Mouse (Mus musculus) cortical plate, adult 2 months (tissue): ENCODE measurements around the gene Art4. TPM values are rescaled to one million over a fixed set of nuclear protein-coding genes. Genes with fewer than 3 reads are reported as not detected.

Experiments
- H3K27ac ChIP-seq: fragments of 200-500 bp; 2 replicates; pipeline ENCODE4 v1.5.1; 2012; ENCODE audit warnings: low read length, control low read depth, inconsistent platforms; ENCODE audit not compliant: insufficient read depth
- H3K4me1 ChIP-seq: fragments of 200-500 bp; 2 replicates; pipeline ENCODE4 v1.6.1; 2011; ENCODE audit warnings: low read length; ENCODE audit not compliant: control insufficient read depth, insufficient read depth
- H3K4me3 ChIP-seq: fragments of 200-500 bp; 2 replicates; pipeline ENCODE4 v1.5.1; 2011; ENCODE audit warnings: mild to moderate bottlenecking, low read length, control low read depth; ENCODE audit not compliant: insufficient read depth
- CTCF ChIP-seq: fragments of 200-500 bp; IDR thresholded peaks from 2 replicates; pipeline ENCODE4 v1.5.1; 2011; ENCODE audit warnings: mild to moderate bottlenecking, control low read depth, low read length; ENCODE audit not compliant: insufficient read depth; ENCODE audit errors: extremely low read depth
- POLR2A ChIP-seq: fragments of 200-500 bp; IDR thresholded peaks from 2 replicates; pipeline ENCODE4 v1.6.1; 2011; ENCODE audit warnings: mild to moderate bottlenecking, low read length, control low read depth; ENCODE audit not compliant: insufficient read depth; ENCODE audit errors: extremely low read depth
- polyA plus RNA-seq: library from polyadenylated mRNA; depleted of rRNA; stranded (reverse); fragments of >200 nt; gene quantifications from 2 replicates; pipeline ENCODE4 v1.2.3, GENCODE M21; 2012

Gene Art4
- polyA plus RNA-seq, 1 experiment: 0.06 TPM

- Histone ChIP-seq H3K27ac (no peak overlapping the region), H3K4me3 (no peak overlapping the region), H3K4me1 (no peaks in the 10 kb centered on the region)
- no peak for TF ChIP-seq CTCF
- no peak for TF ChIP-seq POLR2A
Measured at GRCm38 (mm10) chr6:136852762-136853161, 4.8 kb downstream of the Art4 start.

GRCm38 (mm10) chr6:136852348-136852747, 5.2 kb downstream of the Art4 start:
- no peaks in the 10 kb centered on the region for H3K4me1 ChIP-seq
- H3K4me3 ChIP-seq: no peak overlapping the region
- no peak overlapping the region for H3K27ac ChIP-seq
- TF ChIP-seq POLR2A (no peak), CTCF (no peak)

- Histone ChIP-seq H3K4me3 (no peak overlapping the region), H3K4me1 (no peaks in the 10 kb centered on the region), H3K27ac (no peak overlapping the region)
- TF ChIP-seq POLR2A (no peak), CTCF (no peak)
Measured at GRCm38 (mm10) chr6:136850267-136850666, 7.3 kb downstream of the Art4 start.

- no peaks in the 10 kb centered on the region for H3K4me1 ChIP-seq
- H3K27ac ChIP-seq: no peak overlapping the region
- no peak overlapping the region for H3K4me3 ChIP-seq
- TF ChIP-seq CTCF (no peak), POLR2A (no peak)
Measured at GRCm38 (mm10) chr6:136848971-136849370, 8.6 kb downstream of the Art4 start.

- Histone ChIP-seq H3K4me1 (no peaks in the 10 kb centered on the region), H3K27ac (no peak overlapping the region), H3K4me3 (no peak overlapping the region)
- TF ChIP-seq POLR2A (no peak), CTCF (no peak)
Measured at GRCm38 (mm10) chr6:136848399-136848798, 9.1 kb downstream of the Art4 start.

- H3K4me1 ChIP-seq: no peaks in the 10 kb centered on the region
- no peak overlapping the region for H3K27ac ChIP-seq
- TF ChIP-seq CTCF (peak; percentile 44), POLR2A (no peak)
- H3K4me3 ChIP-seq: no peak overlapping the region
Measured at GRCm38 (mm10) chr6:136847790-136848189, 9.7 kb downstream of the Art4 start.

- Histone ChIP-seq H3K4me1 (no peaks in the 10 kb centered on the region), H3K27ac (no peak overlapping the region), H3K4me3 (no peak overlapping the region)
- TF ChIP-seq POLR2A: no peak
- TF ChIP-seq CTCF: no peak
Measured at GRCm38 (mm10) chr6:136847267-136847666, 10.3 kb downstream of the Art4 start.

GRCm38 (mm10) chr6:136845706-136846480, 11.6 kb downstream of the Art4 start:
- Histone ChIP-seq H3K27ac (peak overlapping the region; percentile 90), H3K4me3 (no peak overlapping the region), H3K4me1 (no peaks in the 10 kb centered on the region)
- TF ChIP-seq CTCF (no peak), POLR2A (no peak)

- Histone ChIP-seq H3K4me3 (no peak overlapping the region), H3K4me1 (no peaks in the 10 kb centered on the region), H3K27ac (0 out of 2 replicates have a peak overlapping the region, but pooled peaks have one; percentile 90)
- TF ChIP-seq CTCF (no peak), POLR2A (no peak)
Measured at GRCm38 (mm10) chr6:136844903-136845302, 12.6 kb downstream of the Art4 start.

GRCm38 (mm10) chr6:136837323-136837722, 20.2 kb downstream of the Art4 start:
- no peak for TF ChIP-seq CTCF
- no peak for TF ChIP-seq POLR2A

GRCm38 (mm10) chr6:136835352-136835751, 22.2 kb downstream of the Art4 start, which contains the start of gene Smco3:
TSS of gene Smco3 (minus strand) at chr6:136835452.
- Histone ChIP-seq H3K4me1 (no peaks in the 10 kb centered on the region; the same call in 1 of the 2 replicates), H3K27ac (peak within 1 kb of the TSS; percentile 59; the same call in 1 of the 2 replicates), H3K4me3 (peak within 1 kb of the TSS; percentile 29)
- TF ChIP-seq POLR2A (no peak), CTCF (no peak)

More at GRCm38 (mm10) chr6:136837323-136837722, 20.2 kb downstream of the Art4 start:
- no peak overlapping the region for H3K27ac ChIP-seq
- H3K4me3 ChIP-seq: no peak overlapping the region
- H3K4me1 ChIP-seq: no peaks in the 10 kb centered on the region; the same call in 1 of the 2 replicates
